Mouse (Mus musculus) C2C12 (cell line): ENCODE measurements around the gene Pbx1.

ENCODE experiments used
- CEBPB ChIP-seq: IDR thresholded peaks from one replicate; pipeline ENCODE4 v1.6.1; 2011; ENCODE audit warnings: low read depth, mild to moderate bottlenecking, control low read depth, moderate library complexity
- CTCF ChIP-seq: IDR thresholded peaks from one replicate; pipeline ENCODE4 v1.5.1; 2011; ENCODE audit not compliant: control insufficient read depth, insufficient read depth, insufficient read length
- MYOG ChIP-seq: IDR thresholded peaks from one replicate; pipeline ENCODE4 v1.6.1; 2011; ENCODE audit not compliant: control insufficient read depth, insufficient read length; ENCODE audit errors: extremely low read depth
- USF1 ChIP-seq: IDR thresholded peaks from one replicate; pipeline ENCODE4 v1.6.1; 2011; ENCODE audit warnings: low read depth, mild to moderate bottlenecking, control low read depth, moderate library complexity

DNA sequence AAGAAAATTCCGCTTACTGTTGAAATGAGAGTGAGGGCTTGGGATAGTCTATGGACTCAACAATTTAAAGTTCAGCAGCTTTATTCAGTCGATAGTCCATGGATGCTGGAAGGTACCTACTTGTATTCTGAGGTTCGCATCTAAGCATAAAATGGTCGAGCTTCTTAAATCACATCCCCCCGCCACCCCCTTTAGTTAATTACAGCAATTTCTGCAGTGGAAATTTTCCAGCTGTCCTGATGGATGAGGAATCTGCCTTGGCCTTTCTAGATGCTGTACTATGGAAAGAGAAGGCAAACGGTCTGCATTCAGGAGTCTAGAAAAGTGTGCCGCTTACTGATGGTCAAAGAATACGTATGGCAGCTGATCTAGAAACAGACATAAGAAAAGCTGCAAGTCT is 262.3 kb downstream of the Pbx1 start:
- TF ChIP-seq CTCF, result no peak
- no peak for TF ChIP-seq CEBPB
- no peak for TF ChIP-seq USF1
- no peak for TF ChIP-seq MYOG
